Mouse (Mus musculus): ENCODE results near the gene Carhsp1.

GRCm38 (mm10) chr16:8645546-8645945, 26.4 kb downstream of the Carhsp1 start:
- no peak for TF ChIP-seq POLR2A (IDR thresholded peaks at IDR 0.05; ENCODE audit: control insufficient read depth, low read depth, low read length)
- TF ChIP-seq CTCF (IDR thresholded peaks at IDR 0.05; ENCODE audit: control insufficient read depth, insufficient read depth, insufficient replicate concordance, low read depth, low read length): no peak

Measured in testis, adult 2 months (tissue).